Mouse (Mus musculus) kidney, postnatal 0 days (tissue): ENCODE data around the gene Pold4. TPM values are rescaled to one million over a fixed set of nuclear protein-coding genes. Genes with fewer than 3 reads are reported as not detected.

Source experiments
- ATAC-seq: fragments of 200-750 bp; cut with Nextera tagmentation; replicated peaks from 2 replicates; pipeline ENCODE4 v1.8.0; 2017; ENCODE audit warnings: low read depth, moderate number of reproducible peaks, moderate TSS enrichment, moderate library complexity; ENCODE audit not compliant: low FRiP score
- DNase-seq: peaks from one replicate; pipeline ENCODE4 v3.0.0-alpha.2; 2016; ENCODE audit warnings: low spot score
- H3K27ac ChIP-seq: fragments of 300-500 bp; sonication (generic); 2 replicates; pipeline ENCODE4 v1.5.1; 2014; ENCODE audit warnings: mild to moderate bottlenecking
- H3K27me3 ChIP-seq: fragments of 300-500 bp; sonication (generic); 2 replicates; pipeline ENCODE4 v1.6.1; 2014; ENCODE audit warnings: low read length, mixed read lengths; ENCODE audit not compliant: insufficient read depth
- H3K36me3 ChIP-seq: fragments of 300-500 bp; sonication (generic); 2 replicates; pipeline ENCODE4 v1.6.1; 2014; ENCODE audit warnings: low read length, mixed read lengths; ENCODE audit not compliant: insufficient read depth
- H3K4me1 ChIP-seq: fragments of 300-500 bp; sonication (generic); replicated peaks from 2 replicates; pipeline ENCODE4 v1.6.1; 2014; ENCODE audit warnings: antibody characterized with exemption, low read length, mixed read lengths; ENCODE audit not compliant: insufficient read depth
- H3K4me2 ChIP-seq: fragments of 300-500 bp; sonication (generic); 2 replicates; pipeline ENCODE4 v1.6.1; 2014; ENCODE audit warnings: mild to moderate bottlenecking, low read length, moderate library complexity, mixed read lengths
- H3K4me3 ChIP-seq: fragments of 300-500 bp; sonication (generic); replicated peaks from 2 replicates; pipeline ENCODE4 v1.5.1; 2014; ENCODE audit warnings: low read depth, low read length
- H3K9ac ChIP-seq: fragments of 300-500 bp; sonication (generic); 2 replicates; pipeline ENCODE4 v1.6.1; 2014; ENCODE audit warnings: low read depth, low read length
- H3K9me3 ChIP-seq: fragments of 300-500 bp; sonication (generic); replicated peaks from 2 replicates; pipeline ENCODE4 v1.6.1; 2016; ENCODE audit warnings: low read length, inconsistent platforms, mixed read lengths
- CTCF ChIP-seq: IDR thresholded peaks from 2 replicates; pipeline ENCODE4 v1.5.1; 2016; ENCODE audit warnings: antibody characterized with exemption, low read depth, mild to moderate bottlenecking, moderate library complexity
- WGBS: fragments of 180-500 bp; shearing (Covaris S2); extraction: QIAGEN DNeasy Blood & Tissue Kit; methylation state at CpG from one replicate; pipeline ENCODE4 v1.1.7; 2014; 5-methylcytosine and 5-hydroxymethylcytosine counted together
- microRNA-seq: library from miRNA; unstranded; fragments of <30 nt; microRNA quantifications from one replicate; pipeline ENCODE4, GENCODE M21; 2016
- polyA plus RNA-seq: library from polyadenylated mRNA; unstranded; fragments of >200 nt; fragmentation: Nextera tagmentation; extraction: Ambion mirVana; gene quantifications from 2 replicates; pipeline ENCODE4 v1.2.1, GENCODE M21; 2015

Pold4 gene
- polyA plus RNA-seq, 1 experiment from 2014 or later, result 43.6 TPM

- Histone ChIP-seq H3K4me3 (no peak overlapping the region), H3K4me2 (no peak overlapping the region), H3K9ac (no peak overlapping the region), H3K27ac (no peak overlapping the region), H3K27me3 (no peaks in the 10 kb centered on the region), H3K4me1 (0 out of 2 replicates have a peak, but pooled peaks cover 5% of the 10 kb centered on the region), H3K36me3 (no peaks in the 10 kb centered on the region; the same call in 1 of the 2 replicates), H3K9me3 (no peaks in the 10 kb centered on the region)
- DNase-seq (no peak), ATAC-seq (no peak)
- no peak for TF ChIP-seq CTCF
- WGBS, result 75% methylated on average over 6 of the region's 6 CpGs
Measured at GRCm38 (mm10) chr19:4270187-4270586, 38.5 kb downstream of the Pold4 start.

GRCm38 (mm10) chr19:4270972-4271371, 39.3 kb downstream of the Pold4 start:
- 93% methylated on average over 11 of the region's 11 CpGs for WGBS
- DNase-seq (no peak), ATAC-seq (no peak)
- Histone ChIP-seq H3K4me1 (0 out of 2 replicates have a peak, but pooled peaks cover 5% of the 10 kb centered on the region), H3K9ac (no peak overlapping the region), H3K27ac (no peak overlapping the region), H3K27me3 (no peaks in the 10 kb centered on the region), H3K4me2 (no peak overlapping the region), H3K9me3 (no peaks in the 10 kb centered on the region), H3K4me3 (no peak overlapping the region), H3K36me3 (no peaks in the 10 kb centered on the region; the same call in 1 of the 2 replicates)
- TF ChIP-seq CTCF, result no peak

GRCm38 (mm10) chr19:4279487-4279886, 47.8 kb downstream of the Pold4 start:
- no peaks in the 10 kb centered on the region for H3K4me1 ChIP-seq
- no peak overlapping the region for H3K9ac ChIP-seq
- no peaks in the 10 kb centered on the region for H3K27me3 ChIP-seq
- TF ChIP-seq CTCF, result peak; percentile 50
- DNase-seq (no peak), ATAC-seq (no peak)
- 98% methylated on average over 1 of the region's 1 CpGs for WGBS
- no peaks in the 10 kb centered on the region for H3K36me3 ChIP-seq
- no peak overlapping the region for H3K4me3 ChIP-seq
- H3K4me2 ChIP-seq, result no peak overlapping the region
- H3K27ac ChIP-seq, result no peak overlapping the region
- H3K9me3 ChIP-seq, result no peaks in the 10 kb centered on the region

GRCm38 (mm10) chr19:4280425-4280824, 48.7 kb downstream of the Pold4 start:
- ATAC-seq (no peak), DNase-seq (no peak)
- peaks cover 2% of the 10 kb centered on the region; the same call in 1 of the 2 replicates for H3K36me3 ChIP-seq
- no peaks in the 10 kb centered on the region for H3K9me3 ChIP-seq
- 96% methylated on average over 9 of the region's 9 CpGs for WGBS
- H3K9ac ChIP-seq, result no peak overlapping the region
- H3K27ac ChIP-seq, result no peak overlapping the region
- H3K4me3 ChIP-seq, result no peak overlapping the region
- no peaks in the 10 kb centered on the region for H3K4me1 ChIP-seq
- no peak overlapping the region for H3K4me2 ChIP-seq
- H3K27me3 ChIP-seq, result no peaks in the 10 kb centered on the region
- TF ChIP-seq CTCF, result no peak

GRCm38 (mm10) chr19:4282898-4283553, 51.3 kb downstream of the Pold4 start, which contains the start of gene Ankrd13d:
Gene Ankrd13d, minus strand, starts transcription at chr19:4283137.
- Histone ChIP-seq H3K9ac (peak within 1 kb of the TSS; percentile 67), H3K4me3 (peak within 1 kb of the TSS; percentile 62), H3K36me3 (peaks cover 26% of the 10 kb centered on the region), H3K27me3 (no peaks in the 10 kb centered on the region), H3K4me2 (peak within 1 kb of the TSS; percentile 82), H3K9me3 (no peaks in the 10 kb centered on the region), H3K4me1 (no peaks in the 10 kb centered on the region), H3K27ac (peak within 1 kb of the TSS; percentile 25; the same call in 1 of the 2 replicates)
- peak; percentile 81 for TF ChIP-seq CTCF
- DNase-seq (peak; percentile 96), ATAC-seq (peak; percentile 92)
- WGBS, result under 1% methylated on average over 49 of the region's 50 CpGs

Small RNA genes lying within 50 kb of the gene (microRNA-seq; reads per million reads assigned to microRNA genes)
- gene Gm26115 (not detected), gene Mir6985 (0.60 reads per million)

Other genes with a start within 250 kb of the Pold4 start
- gene Acy3, start 245.3 kb upstream of the Pold4 start, polyA plus RNA-seq, result 83.9 and 92.6 TPM in 2 replicates
- gene Tbx10, start 239.1 kb upstream of the Pold4 start, polyA plus RNA-seq, result 2.4 and 2.8 TPM in 2 replicates
- gene Nudt8, start 231.3 kb upstream of the Pold4 start, polyA plus RNA-seq, result 52.2 and 54.1 TPM in 2 replicates
- gene Gm49405, start 231.3 kb upstream of the Pold4 start, polyA plus RNA-seq, result 1.3 and 1.7 TPM in 2 replicates
- 2.6 and 2.8 TPM in 2 replicates for gene Doc2g, start 228.6 kb upstream of the Pold4 start, polyA plus RNA-seq
- 294 and 318 TPM in 2 replicates for gene Ndufv1, start 219.1 kb upstream of the Pold4 start, polyA plus RNA-seq
- 441 and 464 TPM in 2 replicates for gene Gstp1, start 193.9 kb upstream of the Pold4 start, polyA plus RNA-seq
- gene Gstp2, start 185.9 kb upstream of the Pold4 start, polyA plus RNA-seq, result 3.1 and 4.4 TPM in 2 replicates
- not detected in 2 replicates for gene Gstp3, start 172.3 kb upstream of the Pold4 start, polyA plus RNA-seq
- gene Cabp2, start 150.3 kb upstream of the Pold4 start, polyA plus RNA-seq, result 2.2 and 2.4 TPM in 2 replicates
- gene Cdk2ap2, start 134.7 kb upstream of the Pold4 start, polyA plus RNA-seq, result 107 TPM in 2 replicates
- gene Pitpnm1, start 131.9 kb upstream of the Pold4 start, polyA plus RNA-seq, result 12.2 and 13.9 TPM in 2 replicates
- 83.2 and 84.2 TPM in 2 replicates for gene Aip, start 106.0 kb upstream of the Pold4 start, polyA plus RNA-seq
- 0.03 TPM in 1 of 2 replicates, not detected in the other for gene Gpr152, start 92.1 kb upstream of the Pold4 start, polyA plus RNA-seq
- 0.08 and 0.13 TPM in 2 replicates for gene Cabp4, start 87.9 kb upstream of the Pold4 start, polyA plus RNA-seq
- 161 and 164 TPM in 2 replicates for gene Coro1b, start 83.3 kb upstream of the Pold4 start, polyA plus RNA-seq
- gene Ptprcap, start 78.3 kb upstream of the Pold4 start, polyA plus RNA-seq, result 0.82 and 0.91 TPM in 2 replicates
- gene Rps6kb2, start 68.5 kb upstream of the Pold4 start, polyA plus RNA-seq, result 42.4 and 49.0 TPM in 2 replicates
- 2.7 and 3.3 TPM in 2 replicates for gene Carns1, start 56.4 kb upstream of the Pold4 start, polyA plus RNA-seq
- 3.5 and 3.9 TPM in 2 replicates for gene Tbc1d10c, start 40.6 kb upstream of the Pold4 start, polyA plus RNA-seq
- 804 and 864 TPM in 2 replicates for gene Ppp1ca, start 39.8 kb upstream of the Pold4 start, polyA plus RNA-seq
- 22.8 and 25.7 TPM in 2 replicates for gene Rad9a, start 30.2 kb upstream of the Pold4 start, polyA plus RNA-seq
- 6.5 and 6.7 TPM in 2 replicates for gene Clcf1, start 17.7 kb upstream of the Pold4 start, polyA plus RNA-seq
- not detected in 2 replicates for gene AC109138.7, start 17.5 kb upstream of the Pold4 start, polyA plus RNA-seq
- gene Ssh3, start 37.3 kb downstream of the Pold4 start, polyA plus RNA-seq, result 15.6 and 18.8 TPM in 2 replicates
- gene Ankrd13d, start 51.2 kb downstream of the Pold4 start, polyA plus RNA-seq, result 3.9 and 5.4 TPM in 2 replicates
- 12.8 and 14.4 TPM in 2 replicates for gene Grk2, start 74.3 kb downstream of the Pold4 start, polyA plus RNA-seq
- gene Kdm2a, start 166.4 kb downstream of the Pold4 start, polyA plus RNA-seq, result 30.0 and 32.8 TPM in 2 replicates
- gene Rhod, start 207.5 kb downstream of the Pold4 start, polyA plus RNA-seq, result 49.3 and 49.7 TPM in 2 replicates
- 1.5 and 1.8 TPM in 2 replicates for gene Syt12, start 245.5 kb downstream of the Pold4 start, polyA plus RNA-seq